Mouse (Mus musculus): ENCODE measurements around the gene Adipor2.

DNA sequence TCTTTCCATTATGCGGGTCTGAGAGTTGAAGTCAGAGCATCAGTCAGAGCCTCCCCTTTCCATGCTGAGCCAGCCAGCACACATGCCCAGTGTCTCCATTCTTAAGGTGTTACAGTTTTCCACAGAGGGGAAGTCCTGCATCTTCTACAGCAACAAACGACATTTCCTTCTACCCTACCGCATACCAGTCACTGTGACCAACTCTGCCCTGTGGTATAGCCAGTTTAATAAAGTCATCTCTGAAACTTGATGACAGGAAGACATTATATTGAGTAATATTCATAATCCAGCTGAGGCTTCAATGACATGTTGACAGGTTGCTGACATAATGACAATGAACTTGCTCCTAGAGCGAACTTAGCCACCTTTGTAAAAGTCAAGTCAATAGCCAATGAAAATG, 26.8 kb downstream of the Adipor2 start:
- TF ChIP-seq CTCF (IDR thresholded peaks at IDR 0.05; ENCODE audit: borderline replicate concordance, insufficient read depth, low read depth, low read length) (no peak), POLR2A (IDR thresholded peaks at IDR 0.05; ENCODE audit: borderline replicate concordance, insufficient read depth, low read length) (no peak)
